Mouse (Mus musculus) lung, postnatal 0 days (tissue): ENCODE data around the gene Fbxo42.
A peak's percentile ranks its signal among the peaks of the same experiment; 100 is the strongest.

Source experiments
- CTCF ChIP-seq: IDR thresholded peaks from 2 replicates; pipeline ENCODE4 v1.5.1; 2016; ENCODE audit warnings: antibody characterized with exemption, mild to moderate bottlenecking
- EP300 ChIP-seq: IDR thresholded peaks from 2 replicates; pipeline ENCODE4 v1.6.1; 2016; ENCODE audit warnings: antibody characterized with exemption, mild to moderate bottlenecking, control low read depth

GRCm38 (mm10) chr4:141204580-141205061 is 56.9 kb downstream of the Fbxo42 start:
- peak; percentile 53 for TF ChIP-seq CTCF
- no peak for TF ChIP-seq EP300
